Mouse (Mus musculus): ENCODE data around the gene Micu1.

GRCm38 (mm10) chr10:59754901-59755300, 52.6 kb downstream of the Micu1 start:
- TF ChIP-seq CTCF (IDR thresholded peaks at IDR 0.05; ENCODE audit: insufficient read depth, low read length) (no peak), POLR2A (IDR thresholded peaks at IDR 0.05; ENCODE audit: borderline replicate concordance, extremely low read depth, low read depth, low read length) (no peak)
